Comparison of ENCODE assay signal across 11 mouse cellular contexts in genomic region chr11:102636887-102637286, GRCm38 (mm10). TPM values are rescaled to one million over a fixed set of nuclear protein-coding genes. Genes with fewer than 3 reads are reported as not detected.
DNase-seq lines count a peak whose midpoint lies in the region; ATAC-seq lines count a peak whose summit lies in the region.
"Had no signal": no experiment of that assay in that cellular context is flagged by ENCODE, and none has a peak within 500 bp of the region (broad histone marks: within the 10 kb centered on the region; RNA-seq: fewer than 3 reads in every experiment).

No protein-coding gene starts in this region.

- peak overlapping the region; percentile 1; the same call in 1 of the 2 replicates for H3K4me2 ChIP-seq in limb, embryonic 11.5 days (ENCODE audit: low read depth, severe bottlenecking)

- peak; percentile 54 for ATAC-seq in limb, embryonic 11.5 days (ENCODE audit: insufficient number of reproducible peaks, low FRiP score, low TSS enrichment, low read depth)
- no peak for ATAC-seq in erythroblast, adult 5-6 weeks (replicated peaks; ENCODE audit: low FRiP score, poor library complexity, severe bottlenecking)

- H3K27me3 ChIP-seq in limb, embryonic 11.5 days (ENCODE audit: control insufficient read depth, insufficient read depth, low read length), result no peaks in the 10 kb centered on the region

- WGBS in limb, embryonic 11.5 days, result 32% methylated on average over 12 of the region's 12 CpGs

- intact Hi-C loops in left cerebral cortex, postnatal 4 days (cut with DNase I), result no loop called here
- intact Hi-C loops in left cerebral cortex, postnatal 25 days (cut with DNase I), result no loop called here

- DNase-seq in adrenal gland, adult 2 months, result peak; percentile 5
- no peak for DNase-seq in adrenal gland, adult (ENCODE audit: inconsistent age in 2 of 2, low spot score in 1 of 2)
- peak; percentile 92 for DNase-seq in left cerebral cortex, postnatal 4 days
- no peak for DNase-seq in left cerebral cortex, postnatal 25 days (ENCODE audit: low spot score in 2 of 2)
- DNase-seq in limb, embryonic 11.5 days (ENCODE audit: low spot score), result peak; percentile 57
- peak; percentile 30 for DNase-seq in skeletal muscle tissue, adult 2 months (ENCODE audit: low read depth, low spot score)
- DNase-seq in left cerebral cortex, adult 9 months (ENCODE audit: low spot score in 2 of 2), result no peak
- DNase-seq: cerebellum, adult 2 months; kidney, postnatal 25 days had no signal

- H3K9ac ChIP-seq in limb, embryonic 11.5 days (ENCODE audit: low read length), result 0 out of 2 replicates have a peak overlapping the region, but pooled peaks have one; percentile 17

- 0 out of 2 replicates have a peak overlapping the region, but pooled peaks have one; percentile 8 for H3K27ac ChIP-seq in limb, embryonic 11.5 days (replicated peaks; ENCODE audit: low read depth, low read length)

- no peaks in the 10 kb centered on the region for H3K36me3 ChIP-seq in limb, embryonic 11.5 days (ENCODE audit: control insufficient read depth, insufficient read depth, low read length)

- H3K4me1 ChIP-seq in limb, embryonic 11.5 days (ENCODE audit: control insufficient read depth, insufficient read depth, low read length), result peaks cover 42% of the 10 kb centered on the region

- H3K9me3 ChIP-seq in limb, embryonic 11.5 days (ENCODE audit: control insufficient read depth, low read length), result no peaks in the 10 kb centered on the region

- H3K4me3 ChIP-seq in limb, embryonic 11.5 days (ENCODE audit: low read depth, low read length), result no peak overlapping the region

RNA-seq across cellular contexts. Expression of gene Meioc, which starts 26.6 kb away (rescaled TPM):
- total RNA-seq in adrenal gland, adult 2 months (2021), result not detected
- polyA plus RNA-seq in adrenal gland, adult 2 months (2012; rRNA removed), result not detected in 2 replicates
- total RNA-seq in left cerebral cortex, postnatal 4 days (2021), result not detected
- not detected for total RNA-seq in left cerebral cortex, postnatal 25 days (2021)
- 0.35 and 1.2 TPM in 2 replicates for polyA plus RNA-seq in limb, embryonic 11.5 days (2014; fragmentation: Nextera tagmentation; extraction: Ambion mirVana)
- total RNA-seq in erythroblast, adult 5-6 weeks (2015; ENCODE audit: low replicate concordance), result not detected in 2 replicates
- total RNA-seq in erythroblast, adult 5-6 weeks (2017; ENCODE audit: low replicate concordance), result not detected in 2 replicates
- total RNA-seq: gastrocnemius, adult 8-10 months had no signal
- polyA plus RNA-seq: cerebellum, adult 2 months had no signal

RNA-seq across cellular contexts. Expression of gene Fzd2, which starts 32.7 kb away (rescaled TPM):
- total RNA-seq in adrenal gland, adult 2 months (2021), result 1 to 10 TPM; 2.0 to 9.3 TPM
- 22.8 and 23.1 TPM in 2 replicates for polyA plus RNA-seq in adrenal gland, adult 2 months (2012; rRNA removed)
- 1 to 10 TPM; 6.8 to 7.4 TPM for total RNA-seq in left cerebral cortex, postnatal 4 days (2021)
- 10 to 100 TPM in 1 of 2 experiments, 1 to 10 TPM in 1; 9.3 to 11.3 TPM for total RNA-seq in left cerebral cortex, postnatal 25 days (2021)
- polyA plus RNA-seq in limb, embryonic 11.5 days (2014; fragmentation: Nextera tagmentation; extraction: Ambion mirVana), result 57.2 and 57.4 TPM in 2 replicates
- not detected in 2 replicates for total RNA-seq in erythroblast, adult 5-6 weeks (2015; ENCODE audit: low replicate concordance)
- total RNA-seq in erythroblast, adult 5-6 weeks (2017; ENCODE audit: low replicate concordance), result not detected in 2 replicates

RNA-seq across cellular contexts. Expression of gene Gm11627, which starts 57.6 kb away (rescaled TPM):
- total RNA-seq in adrenal gland, adult 2 months (2021), result under 1 TPM in 1 of 2 experiments, not detected in 1; 0.52 TPM
- polyA plus RNA-seq in adrenal gland, adult 2 months (2012; rRNA removed), result not detected in 2 replicates
- 1 to 10 TPM; 2.0 to 2.2 TPM for total RNA-seq in left cerebral cortex, postnatal 4 days (2021)
- 1 to 10 TPM; 3.8 to 6.0 TPM for total RNA-seq in left cerebral cortex, postnatal 25 days (2021)
- polyA plus RNA-seq in limb, embryonic 11.5 days (2014; fragmentation: Nextera tagmentation; extraction: Ambion mirVana), result 3.9 and 4.2 TPM in 2 replicates
- total RNA-seq in erythroblast, adult 5-6 weeks (2015; ENCODE audit: low replicate concordance), result not detected in 2 replicates
- not detected in 2 replicates for total RNA-seq in erythroblast, adult 5-6 weeks (2017; ENCODE audit: low replicate concordance)

Comparison
In these comparisons a context has a peak if more than half of its experiments do, and no peak if none do; other contexts are left out.
1. DNase-seq: peak in adrenal gland, adult 2 months (single experiment), left cerebral cortex, postnatal 4 days (single experiment), limb, embryonic 11.5 days (single experiment) and skeletal muscle tissue, adult 2 months (single experiment); none in adrenal gland, adult (0 of 2), left cerebral cortex, postnatal 25 days (0 of 2) and left cerebral cortex, adult 9 months (0 of 2).